In genomic region chr6:29812651-29813050, GRCm38 (mm10) we compare ENCODE assay signal across 24 mouse cellular contexts. TPM values are rescaled to one million over a fixed set of nuclear protein-coding genes. Genes with fewer than 3 reads are reported as not detected.
DNase-seq lines count a peak whose midpoint lies in the region; ATAC-seq and TF ChIP-seq lines count a peak whose summit lies in the region.
"Had no signal": no experiment of that assay in that cellular context is flagged by ENCODE, and none has a peak within 500 bp of the region (broad histone marks: within the 10 kb centered on the region; RNA-seq: fewer than 3 reads in every experiment).

No protein-coding gene starts in this region.

- WGBS in forebrain, embryonic 16.5 days: 4% methylated on average over 1 of the region's 1 CpGs
- WGBS in forebrain, embryonic 11.5 days: 11% methylated on average over 1 of the region's 1 CpGs
- WGBS in midbrain, postnatal 0 days: 30% methylated on average over 1 of the region's 1 CpGs
- WGBS in midbrain, embryonic 13.5 days: 32% methylated on average over 1 of the region's 1 CpGs

- DNase-seq in forebrain, embryonic 11.5 days (ENCODE audit: low spot score): no peak
- peak; percentile 38 for DNase-seq in midbrain, postnatal 0 days (ENCODE audit: low spot score)
- DNase-seq in layer of hippocampus, adult 8-10 months (ENCODE audit: low spot score in 2 of 2): peak; percentile 30 to 37
- no peak for DNase-seq in thymus, postnatal 25 days
- no peak for DNase-seq in adrenal gland, postnatal 36 days
- DNase-seq: adrenal gland, postnatal 14 days; gastrocnemius, postnatal 25 days; heart, adult 18-20 months; heart, postnatal 10 days; kidney, adult 11 months; kidney, postnatal 4 days; right cerebral cortex, adult 18-20 months; thymus, adult 18-20 months; thymus, postnatal 4 days had no signal

- H3K4me2 ChIP-seq in forebrain, embryonic 16.5 days (ENCODE audit: low read length): no peak overlapping the region
- H3K4me2 ChIP-seq in forebrain, embryonic 11.5 days (ENCODE audit: low read depth, low read length, severe bottlenecking): no peak overlapping the region
- no peak overlapping the region for H3K4me2 ChIP-seq in midbrain, postnatal 0 days (ENCODE audit: low read depth, low read length, poor library complexity, severe bottlenecking)
- H3K4me2 ChIP-seq in midbrain, embryonic 13.5 days (replicated peaks): no peak overlapping the region
- H3K4me2 ChIP-seq: embryonic facial prominence, embryonic 13.5 days; heart, embryonic 12.5 days; neural tube, embryonic 15.5 days; stomach, embryonic 15.5 days had no signal

- H3K9me3 ChIP-seq in forebrain, embryonic 16.5 days (ENCODE audit: control insufficient read depth, low read length): no peaks in the 10 kb centered on the region
- H3K9me3 ChIP-seq in forebrain, embryonic 11.5 days (ENCODE audit: control insufficient read depth, low read length): no peaks in the 10 kb centered on the region
- H3K9me3 ChIP-seq in midbrain, postnatal 0 days (ENCODE audit: low read length): no peaks in the 10 kb centered on the region
- no peaks in the 10 kb centered on the region for H3K9me3 ChIP-seq in midbrain, embryonic 13.5 days
- H3K9me3 ChIP-seq: embryonic facial prominence, embryonic 13.5 days; heart, embryonic 12.5 days; neural tube, embryonic 15.5 days; stomach, embryonic 15.5 days had no signal

- H3K27ac ChIP-seq in forebrain, embryonic 16.5 days (ENCODE audit: low read length): no peak overlapping the region
- no peak overlapping the region for H3K27ac ChIP-seq in forebrain, embryonic 11.5 days (ENCODE audit: low read depth, low read length)
- no peak overlapping the region for H3K27ac ChIP-seq in midbrain, postnatal 0 days (ENCODE audit: low read depth, low read length)
- no peak overlapping the region for H3K27ac ChIP-seq in midbrain, embryonic 13.5 days
- H3K27ac ChIP-seq: embryonic facial prominence, embryonic 13.5 days; macrophage; neural tube, embryonic 15.5 days; stomach, embryonic 15.5 days had no signal

- peaks cover 14% of the 10 kb centered on the region for H3K4me1 ChIP-seq in forebrain, embryonic 16.5 days (replicated peaks; ENCODE audit: control insufficient read depth, insufficient read depth, low read length)
- peaks cover 6% of the 10 kb centered on the region; the same call in 1 of the 2 replicates for H3K4me1 ChIP-seq in forebrain, embryonic 11.5 days (replicated peaks; ENCODE audit: control insufficient read depth, insufficient read depth, low read length)
- peaks cover 6% of the 10 kb centered on the region for H3K4me1 ChIP-seq in midbrain, postnatal 0 days (ENCODE audit: insufficient read depth, low read length)
- H3K4me1 ChIP-seq in midbrain, embryonic 13.5 days (replicated peaks): peaks cover 22% of the 10 kb centered on the region
- H3K4me1 ChIP-seq: heart, embryonic 12.5 days; stomach, embryonic 15.5 days had no signal

- H3K4me3 ChIP-seq in forebrain, embryonic 16.5 days (replicated peaks; ENCODE audit: low read length): no peak overlapping the region
- no peak overlapping the region for H3K4me3 ChIP-seq in forebrain, embryonic 11.5 days (ENCODE audit: low read depth, low read length)
- H3K4me3 ChIP-seq in midbrain, postnatal 0 days (ENCODE audit: low read depth, low read length): no peak overlapping the region
- H3K4me3 ChIP-seq in midbrain, embryonic 13.5 days (replicated peaks): no peak overlapping the region
- H3K4me3 ChIP-seq: embryonic facial prominence, embryonic 13.5 days; erythroblast, embryonic 14.5 days; heart, embryonic 12.5 days; neural tube, embryonic 15.5 days; stomach, embryonic 15.5 days had no signal

- H3K27me3 ChIP-seq in forebrain, embryonic 16.5 days (replicated peaks; ENCODE audit: control insufficient read depth, insufficient read depth, low read length): no peaks in the 10 kb centered on the region
- H3K27me3 ChIP-seq in forebrain, embryonic 11.5 days (ENCODE audit: control insufficient read depth, insufficient read depth, low read length): no peaks in the 10 kb centered on the region
- no peaks in the 10 kb centered on the region for H3K27me3 ChIP-seq in midbrain, postnatal 0 days (ENCODE audit: insufficient read depth, low read length)
- H3K27me3 ChIP-seq in midbrain, embryonic 13.5 days: no peaks in the 10 kb centered on the region
- H3K27me3 ChIP-seq: embryonic facial prominence, embryonic 13.5 days; heart, embryonic 12.5 days; neural tube, embryonic 15.5 days; stomach, embryonic 15.5 days had no signal

- no peaks in the 10 kb centered on the region for H3K36me3 ChIP-seq in forebrain, embryonic 16.5 days (ENCODE audit: control insufficient read depth, insufficient read depth)
- no peaks in the 10 kb centered on the region for H3K36me3 ChIP-seq in forebrain, embryonic 11.5 days (ENCODE audit: control insufficient read depth, insufficient read depth, low read length)
- H3K36me3 ChIP-seq in midbrain, postnatal 0 days (ENCODE audit: insufficient read depth, low read length): no peaks in the 10 kb centered on the region
- H3K36me3 ChIP-seq in midbrain, embryonic 13.5 days: no peaks in the 10 kb centered on the region
- H3K36me3 ChIP-seq: embryonic facial prominence, embryonic 13.5 days; heart, embryonic 12.5 days; neural tube, embryonic 15.5 days; stomach, embryonic 15.5 days had no signal

- no peak for TF ChIP-seq CTCF in midbrain, postnatal 0 days (IDR thresholded peaks at IDR 0.05)

- ATAC-seq in forebrain, embryonic 16.5 days: 0 out of 2 replicates have a peak, but pooled peaks have one; percentile 34
- no peak for ATAC-seq in forebrain, embryonic 11.5 days (replicated peaks; ENCODE audit: low FRiP score)
- no peak for ATAC-seq in midbrain, postnatal 0 days (ENCODE audit: low FRiP score)
- ATAC-seq in midbrain, embryonic 13.5 days: no peak
- ATAC-seq: activated CD4-positive, CD25-positive, alpha-beta regulatory T cell, adult 4 months; midbrain, embryonic 16.5 days had no signal

- H3K9ac ChIP-seq in forebrain, embryonic 16.5 days (replicated peaks; ENCODE audit: low read depth, low read length): no peak overlapping the region
- H3K9ac ChIP-seq in forebrain, embryonic 11.5 days (ENCODE audit: low read length): no peak overlapping the region
- H3K9ac ChIP-seq in midbrain, postnatal 0 days (replicated peaks; ENCODE audit: low read length, poor library complexity, severe bottlenecking): no peak overlapping the region
- no peak overlapping the region for H3K9ac ChIP-seq in midbrain, embryonic 13.5 days (replicated peaks)
- H3K9ac ChIP-seq: embryonic facial prominence, embryonic 13.5 days; heart, embryonic 12.5 days; neural tube, embryonic 15.5 days; stomach, embryonic 15.5 days had no signal

RNA-seq across cellular contexts. Expression of gene Ahcyl2, which starts 44.8 kb away (rescaled TPM):
- polyA plus RNA-seq in forebrain, embryonic 16.5 days (2015; fragmentation: Nextera tagmentation; extraction: Ambion mirVana): 11.2 and 17.0 TPM in 2 replicates
- 16.7 and 19.1 TPM in 2 replicates for polyA plus RNA-seq in forebrain, embryonic 11.5 days (2014; fragmentation: Nextera tagmentation; extraction: Ambion mirVana)
- 66.7 and 69.1 TPM in 2 replicates for total RNA-seq in midbrain, postnatal 0 days (2014; rRNA removed)
- 12.8 and 16.0 TPM in 2 replicates for polyA plus RNA-seq in midbrain, postnatal 0 days (2015; fragmentation: Nextera tagmentation; extraction: Ambion mirVana)
- polyA plus RNA-seq in midbrain, embryonic 13.5 days (2015; fragmentation: Nextera tagmentation; extraction: Ambion mirVana): 12.8 and 13.1 TPM in 2 replicates
- 100 to 1,000 TPM; 200 to 239 (median 221) TPM for total RNA-seq in layer of hippocampus, adult 8-10 months (2022)
- total RNA-seq in adrenal gland, postnatal 36 days (2021): 100 to 1,000 TPM; 116 to 172 TPM

Comparison
In these comparisons a context has a peak if more than half of its experiments do, and no peak if none do; other contexts are left out.
1. DNase-seq: peak in midbrain, postnatal 0 days (single experiment) and layer of hippocampus, adult 8-10 months (2 of 2); none in forebrain, embryonic 11.5 days (single experiment), thymus, postnatal 25 days (single experiment) and adrenal gland, postnatal 36 days (0 of 2).